Mouse (Mus musculus) CD4-positive helper T cell, adult 2 months (primary cell): Measurements from ENCODE around the gene Ltbp4.

Source experiments
- DNase-seq: peaks from one replicate; pipeline ENCODE4 v3.0.0-alpha.2; 2012; ENCODE audit warnings: low read depth, missing footprints, low spot score

Ltbp4 gene

DNA sequence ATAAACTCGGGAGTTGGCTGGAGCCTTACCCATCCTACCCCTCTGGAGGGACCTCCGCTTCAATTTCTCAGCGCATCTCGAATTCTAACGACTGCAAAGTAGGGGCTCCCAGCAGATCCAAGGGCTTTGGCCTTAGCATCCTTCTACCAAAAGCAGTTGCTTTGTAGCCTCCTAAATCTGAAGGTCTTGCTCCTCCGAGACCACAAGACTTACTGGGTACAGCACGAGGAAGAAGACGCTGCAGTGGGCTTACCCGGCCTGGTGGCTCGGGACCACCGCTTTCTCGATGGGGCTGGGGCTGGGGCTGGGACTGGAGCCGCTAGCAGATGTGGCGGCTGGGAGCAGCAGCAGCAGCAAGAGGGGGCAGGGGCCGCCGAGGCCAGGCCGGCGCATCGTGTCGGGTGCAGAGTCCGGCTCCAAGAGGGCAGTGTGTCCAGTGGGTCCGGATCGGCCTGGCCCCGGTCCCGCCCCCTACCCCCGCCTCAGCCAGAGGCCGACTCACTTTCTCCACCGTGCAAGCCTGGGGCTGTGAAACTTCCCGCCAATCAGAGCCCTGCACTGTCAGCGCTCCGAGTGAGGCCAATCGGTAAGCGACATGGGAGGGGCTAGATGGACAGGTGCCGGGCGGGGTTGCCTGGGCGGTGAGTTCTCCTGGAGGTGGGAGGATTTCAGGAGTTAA, at the start of gene Ltbp4:
TSS of gene Ltbp4 (minus strand) at position 518 of the 679 bp plus-strand sequence.
- DNase-seq: peak; percentile 57

DNA sequence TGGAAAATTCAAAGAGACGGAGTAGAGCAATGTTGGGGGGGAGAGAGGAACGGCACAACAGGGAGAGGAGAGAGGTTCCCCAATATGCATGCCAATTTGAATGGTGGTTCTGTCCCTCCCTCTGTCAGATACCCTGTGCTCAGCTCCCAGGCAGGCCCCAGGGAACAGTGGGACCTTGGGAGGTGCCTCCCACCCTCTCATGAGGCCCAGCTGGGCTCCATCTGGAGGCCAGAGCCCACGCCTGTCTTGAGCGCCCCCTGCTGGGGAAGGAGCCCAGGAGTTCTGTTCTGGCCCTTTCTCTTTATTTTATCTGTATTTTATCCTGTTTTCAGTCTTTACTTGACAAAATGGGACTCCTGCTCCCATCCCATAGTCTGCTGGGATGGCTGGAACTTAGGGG, 47.2 kb upstream of the Ltbp4 start:
- peak; percentile 55 for DNase-seq

DNA sequence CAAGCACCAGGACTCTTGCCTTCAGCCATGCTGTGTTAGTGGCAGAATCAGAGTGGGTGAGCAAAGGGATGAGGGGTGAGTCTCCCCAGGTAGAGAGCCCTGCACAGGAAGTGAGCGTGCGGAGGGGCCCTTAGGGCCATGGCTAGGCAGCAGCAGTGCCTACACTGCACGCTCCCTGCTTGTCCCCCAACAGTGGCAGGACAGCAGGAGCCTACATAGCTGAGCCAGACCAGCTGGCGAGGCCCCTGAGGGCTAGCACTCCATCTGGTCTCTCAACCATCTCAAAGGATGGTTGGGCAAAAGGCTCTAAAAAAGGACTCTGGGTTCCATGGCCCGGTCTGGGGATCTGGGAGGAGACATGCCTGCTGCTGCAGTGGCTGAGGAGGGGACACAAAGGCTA, 46.6 kb upstream of the Ltbp4 start:
- no peak for DNase-seq

DNA sequence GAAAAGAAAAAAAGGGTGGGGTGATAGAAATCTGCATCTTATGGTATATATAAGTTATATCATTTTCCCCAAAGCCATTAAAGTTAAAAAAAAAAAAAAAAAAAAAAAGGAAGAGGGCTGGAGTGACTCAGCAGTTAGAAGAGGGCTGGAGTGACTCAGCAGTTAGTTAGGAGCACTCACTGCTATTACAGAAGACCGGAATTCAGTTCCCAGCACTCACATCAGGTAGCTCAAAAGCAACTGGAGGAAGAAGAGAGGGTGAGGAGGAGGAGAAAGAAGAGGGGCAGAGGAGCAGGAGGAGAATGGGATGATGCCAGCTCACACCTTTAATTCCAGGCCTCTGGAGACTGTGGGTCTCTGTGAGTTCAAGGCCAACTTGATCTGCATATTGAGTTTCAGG, 45.7 kb upstream of the Ltbp4 start:
- no peak for DNase-seq

DNA sequence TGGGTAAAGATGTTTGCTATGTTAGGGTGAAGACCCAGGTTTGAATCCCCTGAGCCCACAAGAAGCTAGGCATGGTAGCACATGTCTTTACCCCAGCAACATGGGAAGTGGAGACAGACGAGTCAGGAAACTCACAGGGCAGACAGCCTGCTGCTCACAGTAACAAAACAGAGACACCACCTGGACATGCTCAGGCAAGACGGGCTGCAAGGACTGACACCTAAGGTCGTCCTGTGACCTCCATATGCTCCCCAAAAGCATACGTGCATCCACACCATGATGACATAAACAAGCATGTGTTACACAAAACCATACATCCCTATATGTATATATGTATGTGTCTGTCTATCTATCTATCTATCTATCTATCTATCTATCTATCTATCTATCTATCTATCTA, 44.1 kb upstream of the Ltbp4 start:
- no peak for DNase-seq

DNA sequence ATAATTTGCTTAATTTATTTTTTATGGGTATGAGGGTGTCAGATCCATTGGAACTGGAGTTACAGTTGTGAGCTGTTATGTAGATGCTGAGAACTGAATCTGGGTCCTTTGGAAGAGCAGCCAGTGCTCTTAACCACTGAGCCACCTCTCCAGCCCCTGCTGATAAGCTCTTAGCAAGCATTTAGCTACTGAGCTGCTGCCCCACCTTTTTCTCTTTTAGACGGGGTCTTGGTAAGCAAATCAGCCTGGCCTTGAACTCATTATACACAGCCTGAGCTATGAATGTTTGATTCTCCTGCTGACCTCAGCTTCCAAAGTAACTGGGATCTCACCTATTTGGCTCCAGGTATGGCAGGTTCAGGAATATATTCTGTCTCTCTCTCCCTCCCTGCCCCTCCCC, 43.5 kb upstream of the Ltbp4 start:
- no peak for DNase-seq

DNA sequence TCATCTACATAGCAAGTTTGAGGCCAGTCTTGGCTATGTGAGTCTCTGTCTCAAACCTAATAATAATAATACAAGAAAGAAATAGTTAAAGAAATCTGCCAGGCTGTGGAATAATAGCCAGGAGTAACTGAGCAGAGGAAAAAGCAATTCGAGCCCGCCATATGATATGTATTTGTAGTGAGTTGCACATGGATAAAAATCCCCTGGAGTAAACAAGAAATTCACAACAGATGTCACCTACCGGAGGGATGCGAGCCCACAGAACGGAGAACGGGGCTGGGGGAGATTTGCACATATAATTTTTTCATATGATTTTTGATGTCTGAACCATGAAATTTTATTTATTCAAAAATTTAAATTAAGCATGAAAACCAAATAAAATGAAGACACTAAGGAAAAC, 42.3 kb upstream of the Ltbp4 start:
- DNase-seq: no peak

DNA sequence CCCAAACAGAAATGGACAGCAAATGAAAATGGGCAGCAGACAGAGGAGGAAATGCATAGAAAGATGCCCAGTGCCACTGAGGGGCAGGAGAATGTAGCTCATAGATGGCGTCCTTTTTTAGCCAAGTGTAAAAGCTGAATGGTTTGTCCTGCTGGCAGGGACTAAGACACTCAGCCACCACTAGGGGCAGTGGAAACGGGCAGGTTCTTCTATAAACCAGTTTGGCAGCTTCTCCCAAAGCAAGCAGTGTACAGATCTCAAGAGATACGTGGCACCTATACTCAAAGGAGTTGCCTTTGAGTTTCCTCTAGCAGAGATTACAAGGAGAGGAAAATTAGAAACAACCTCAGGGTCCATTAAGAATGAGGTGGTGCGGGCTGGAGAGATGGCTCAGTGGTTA, 40.9 kb upstream of the Ltbp4 start:
- DNase-seq: peak; percentile 33

DNA sequence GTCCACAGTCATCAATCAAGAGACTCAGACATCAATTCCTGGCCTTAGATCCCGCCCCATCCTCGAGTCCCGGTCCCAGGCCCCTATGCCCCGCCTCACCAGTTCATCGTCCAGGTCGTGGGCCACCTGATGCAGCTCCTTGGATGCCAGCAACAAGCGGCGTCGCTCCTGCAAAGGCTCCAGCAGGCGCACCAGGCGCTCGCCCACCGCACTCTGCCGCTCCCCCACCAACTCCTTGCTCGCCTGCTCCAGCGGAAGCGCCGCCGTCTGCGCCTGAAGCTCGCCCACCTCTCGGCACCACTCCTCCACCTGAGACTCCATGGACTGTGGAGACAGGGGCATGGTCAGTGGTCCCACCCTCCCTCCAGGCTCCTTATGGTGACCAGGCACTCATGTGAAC, 37.8 kb upstream of the Ltbp4 start:
- DNase-seq: no peak

DNA sequence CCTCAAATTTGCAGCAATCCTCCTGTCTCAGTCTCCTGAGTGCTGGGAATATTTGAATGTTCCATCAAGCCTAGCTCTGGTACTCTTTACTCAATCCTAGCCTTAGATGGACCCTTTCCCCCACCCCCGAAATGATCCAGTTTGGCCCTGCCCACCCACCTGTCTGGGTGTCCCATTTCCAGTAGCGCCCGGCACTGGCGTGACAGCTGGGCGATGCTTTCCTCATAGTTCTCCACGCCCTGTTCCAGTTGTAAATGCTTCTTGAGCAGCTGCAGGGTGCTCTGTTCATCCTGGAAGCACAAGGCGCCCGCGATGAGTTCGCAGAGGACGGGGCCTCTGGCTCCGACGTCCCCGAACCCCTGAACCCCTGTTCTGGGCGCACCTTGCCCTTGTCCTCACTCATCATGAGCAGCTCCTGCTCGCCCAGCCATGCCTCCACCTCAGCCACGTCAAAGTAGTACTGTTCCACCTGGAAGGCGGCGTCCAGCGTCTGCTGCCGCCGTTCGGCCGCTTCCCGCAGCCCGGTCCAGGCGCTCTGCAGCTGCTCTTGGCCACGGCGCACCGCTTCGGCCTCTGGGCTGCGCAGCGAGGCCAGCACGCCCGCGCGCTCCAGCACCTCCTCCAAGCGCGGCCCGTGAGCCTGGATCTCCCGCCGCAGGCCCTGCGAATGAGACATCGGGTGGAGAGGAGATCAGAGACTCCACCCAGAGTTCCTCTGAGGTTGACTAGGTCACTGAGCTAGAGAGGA, 34.4 kb upstream of the Ltbp4 start:
- DNase-seq: no peak

DNA sequence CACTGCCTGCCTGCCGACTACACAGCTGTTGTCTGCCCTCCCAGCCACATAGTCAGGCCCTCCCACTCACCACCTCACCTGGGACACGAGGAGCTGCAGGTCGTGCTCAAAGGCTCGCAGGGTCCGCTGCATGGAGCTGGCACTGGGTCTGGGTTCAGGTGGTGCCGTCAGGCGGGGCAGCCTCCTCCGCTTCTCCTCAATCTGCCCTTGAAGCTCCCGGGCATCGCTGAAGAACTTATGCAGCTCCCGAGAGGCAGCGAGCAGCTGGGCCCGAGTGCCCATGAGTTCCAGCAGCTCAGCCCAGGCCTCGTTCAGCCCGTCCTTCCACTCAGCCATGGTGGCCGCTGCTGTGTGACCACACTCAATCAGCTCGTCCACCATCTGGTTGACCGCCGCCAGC, 31.6 kb upstream of the Ltbp4 start:
- no peak for DNase-seq

DNA sequence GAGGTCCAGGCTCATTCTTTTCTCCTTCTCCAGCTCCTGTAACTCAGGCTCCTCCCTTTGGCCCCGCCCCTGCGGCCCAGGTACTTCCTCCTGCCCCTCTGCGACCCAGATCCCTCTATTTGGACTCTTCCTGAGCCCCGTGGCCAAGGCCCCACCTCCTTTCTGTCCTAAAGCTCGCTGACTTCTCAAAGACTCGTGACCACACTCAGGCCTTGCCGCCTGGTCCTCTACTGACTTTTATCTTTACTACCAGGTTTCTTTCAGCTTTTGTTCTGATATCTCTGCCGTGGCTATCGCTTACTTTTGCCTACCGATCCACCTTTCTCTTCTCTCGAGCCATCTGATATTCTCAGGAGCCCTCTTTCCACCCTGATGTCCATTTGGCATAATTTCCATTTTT, 30.5 kb upstream of the Ltbp4 start:
- peak; percentile 24 for DNase-seq

DNA sequence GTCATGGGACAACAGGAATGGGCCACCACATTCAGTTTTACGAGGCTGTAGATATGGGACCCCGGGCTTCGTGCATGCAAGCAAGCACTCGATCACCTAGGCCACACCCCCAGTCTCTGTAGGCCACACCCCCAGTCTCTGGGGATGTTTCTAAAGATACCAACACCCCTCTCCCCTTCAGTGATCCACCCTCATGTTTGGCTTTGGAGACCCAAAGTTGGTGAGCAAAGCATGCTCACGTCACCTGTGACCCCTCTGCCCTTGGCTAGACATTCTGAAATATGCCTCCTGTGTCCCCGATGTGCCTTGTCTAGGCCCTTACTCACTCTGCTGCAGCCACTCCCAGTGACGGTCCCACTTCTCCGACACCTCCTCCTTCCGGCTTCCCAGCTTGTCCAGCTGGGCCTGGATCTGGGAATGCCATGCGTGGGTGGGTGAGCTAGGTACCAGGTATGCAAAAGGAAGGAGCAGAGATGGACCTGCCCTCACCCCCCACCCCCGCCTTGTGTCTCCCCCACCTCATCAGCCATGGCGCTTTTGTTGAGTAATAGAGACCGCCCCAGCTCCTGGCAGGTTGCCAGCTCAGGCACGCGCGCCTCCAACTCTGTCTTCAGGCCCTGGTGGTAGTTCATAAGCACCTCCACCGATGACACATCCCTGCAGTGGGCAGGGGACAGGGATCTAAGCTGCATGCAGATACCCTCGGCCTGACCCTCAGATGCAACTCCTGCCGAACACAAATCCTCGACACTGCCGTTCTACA, 28.8 kb upstream of the Ltbp4 start:
- no peak for DNase-seq

DNA sequence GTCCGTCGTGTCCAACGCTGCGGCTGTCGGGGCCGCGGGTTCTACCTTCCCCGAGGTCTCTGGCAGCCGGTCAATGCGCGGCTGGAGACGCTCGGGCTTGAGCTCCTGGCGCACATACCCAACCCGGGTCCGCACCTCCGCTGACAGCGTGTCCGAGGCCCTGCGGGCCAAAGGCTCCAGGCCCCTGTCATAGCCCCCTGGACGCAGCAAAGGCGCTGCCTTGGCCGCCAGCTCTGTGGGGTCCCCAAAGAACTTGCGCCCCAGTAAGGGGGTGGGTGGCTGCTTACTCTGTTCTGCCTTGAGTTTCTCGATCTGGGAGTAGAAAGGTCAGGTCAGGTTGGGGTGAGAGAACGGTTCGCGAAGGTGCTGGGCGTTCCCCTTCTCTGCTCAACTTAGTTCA, 26.9 kb upstream of the Ltbp4 start:
- DNase-seq: no peak

DNA sequence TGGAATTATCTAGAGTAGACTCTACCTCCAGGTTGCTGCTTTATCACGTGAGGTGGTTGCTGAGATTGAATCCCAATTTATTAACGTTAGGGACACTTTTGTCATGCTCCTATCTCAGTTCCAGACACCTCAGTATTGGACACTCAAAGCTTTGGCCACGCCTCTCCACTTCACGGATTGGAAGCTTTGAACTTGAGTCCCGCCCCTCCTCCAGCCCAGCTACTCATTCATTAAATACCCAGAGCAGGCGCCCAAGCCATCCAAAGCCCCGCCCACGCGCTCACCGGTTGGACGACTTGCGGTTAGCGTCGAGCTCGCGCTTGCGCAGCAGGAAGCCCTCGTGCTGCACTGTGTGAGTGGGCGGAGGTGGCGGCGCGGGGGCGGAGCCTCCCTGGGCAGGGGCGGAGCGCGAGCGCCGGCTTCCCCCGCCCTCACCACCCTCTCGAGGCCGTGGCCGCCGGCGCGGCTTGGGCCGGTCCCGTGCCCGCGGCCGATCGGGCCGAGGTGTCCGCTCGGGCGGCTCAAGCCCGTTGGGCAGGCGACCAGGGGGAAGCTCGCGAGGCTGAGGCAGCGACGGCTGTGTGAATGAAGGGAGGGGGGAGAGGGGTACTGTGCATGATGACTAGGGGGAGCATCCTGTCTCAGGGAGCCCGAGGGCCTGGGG, 23.9 kb upstream of the Ltbp4 start:
- peak; percentile 97 for DNase-seq

DNA sequence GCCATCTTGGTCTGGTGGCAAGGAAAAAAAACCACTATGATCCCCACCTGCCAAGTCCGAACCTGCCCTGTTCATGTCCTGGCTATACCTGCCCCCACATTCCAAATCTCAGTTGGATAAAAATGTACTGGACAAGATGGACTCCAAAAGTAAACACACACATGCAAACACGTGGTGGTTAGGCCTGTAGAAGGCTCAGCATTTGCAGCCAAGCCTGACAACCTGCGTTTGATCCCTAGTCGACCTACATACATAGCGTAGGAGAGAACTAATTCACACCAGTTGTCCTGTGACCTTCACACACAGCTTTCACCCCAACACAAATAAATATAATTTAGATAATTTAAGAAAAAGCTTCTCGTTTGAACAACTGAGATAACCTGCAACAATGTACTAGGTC, 23.3 kb upstream of the Ltbp4 start:
- DNase-seq: no peak

DNA sequence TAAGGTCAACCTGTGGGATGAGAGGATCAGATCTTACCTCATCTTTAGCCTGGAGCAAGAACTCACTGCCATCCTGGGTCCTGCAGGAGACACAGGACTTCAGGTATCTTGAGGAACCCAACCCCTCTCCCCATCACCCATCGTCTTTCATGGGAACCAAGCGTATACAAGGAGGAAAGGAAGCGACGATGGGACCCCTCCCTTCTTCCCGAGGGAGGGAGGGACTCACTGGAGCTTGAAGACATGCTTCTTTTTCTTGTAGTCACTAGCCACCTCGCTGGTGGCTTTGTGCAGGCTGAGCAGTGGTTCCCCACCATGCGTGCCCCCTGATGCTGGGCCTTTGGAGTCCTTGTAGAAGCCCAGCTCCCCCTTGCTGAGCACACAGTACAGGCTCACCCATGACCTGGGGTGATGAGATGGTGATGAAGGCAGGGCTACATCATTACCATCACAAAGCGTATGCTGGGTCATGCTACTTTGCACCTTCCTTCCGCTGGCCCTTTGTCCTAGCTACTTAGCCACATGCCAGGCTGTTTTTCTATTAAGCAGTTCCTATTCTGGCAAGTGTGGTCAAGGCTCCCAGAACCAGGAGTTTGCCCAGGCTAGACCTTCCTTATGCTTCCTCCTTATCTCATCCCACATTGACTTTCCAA, 22.3 kb upstream of the Ltbp4 start:
- no peak for DNase-seq

DNA sequence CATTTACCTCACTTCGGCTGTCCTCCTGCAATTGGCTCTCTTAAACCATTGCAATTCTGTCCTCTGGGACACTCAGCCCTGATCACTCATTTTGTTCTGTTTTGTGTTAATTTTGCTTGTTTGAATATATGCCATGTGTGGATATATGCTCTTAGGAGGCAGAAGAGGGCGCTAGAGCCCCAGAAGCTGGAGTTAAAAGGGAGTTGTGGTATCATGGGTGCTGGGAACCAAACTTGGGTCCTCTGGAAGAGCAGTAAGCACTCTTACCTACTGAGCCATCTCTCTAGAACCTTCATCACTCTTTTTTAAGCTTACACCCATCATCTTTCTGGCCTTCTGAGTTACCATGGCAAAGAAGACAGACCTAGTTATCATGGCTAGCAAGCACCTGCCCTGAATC, 21.7 kb upstream of the Ltbp4 start:
- DNase-seq: no peak

DNA sequence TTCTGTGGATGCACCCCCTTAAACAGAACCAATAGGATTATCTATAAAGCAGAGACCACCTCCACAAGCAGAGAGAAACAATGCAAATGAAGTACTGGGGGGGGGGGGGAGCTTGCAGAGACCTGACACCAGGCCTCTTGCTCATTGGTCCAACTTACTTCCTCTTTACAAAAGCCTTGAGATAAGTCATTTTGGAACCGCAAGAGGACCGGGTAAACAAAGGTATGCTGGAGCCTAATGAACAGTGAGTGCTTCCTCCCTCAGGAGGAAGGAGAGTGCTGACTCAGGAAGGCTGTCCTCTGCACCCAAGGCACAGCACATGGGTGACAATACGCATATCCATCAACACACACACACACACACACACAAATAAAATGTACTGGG, 20.1 kb upstream of the Ltbp4 start:
- peak; percentile 71 for DNase-seq

DNA sequence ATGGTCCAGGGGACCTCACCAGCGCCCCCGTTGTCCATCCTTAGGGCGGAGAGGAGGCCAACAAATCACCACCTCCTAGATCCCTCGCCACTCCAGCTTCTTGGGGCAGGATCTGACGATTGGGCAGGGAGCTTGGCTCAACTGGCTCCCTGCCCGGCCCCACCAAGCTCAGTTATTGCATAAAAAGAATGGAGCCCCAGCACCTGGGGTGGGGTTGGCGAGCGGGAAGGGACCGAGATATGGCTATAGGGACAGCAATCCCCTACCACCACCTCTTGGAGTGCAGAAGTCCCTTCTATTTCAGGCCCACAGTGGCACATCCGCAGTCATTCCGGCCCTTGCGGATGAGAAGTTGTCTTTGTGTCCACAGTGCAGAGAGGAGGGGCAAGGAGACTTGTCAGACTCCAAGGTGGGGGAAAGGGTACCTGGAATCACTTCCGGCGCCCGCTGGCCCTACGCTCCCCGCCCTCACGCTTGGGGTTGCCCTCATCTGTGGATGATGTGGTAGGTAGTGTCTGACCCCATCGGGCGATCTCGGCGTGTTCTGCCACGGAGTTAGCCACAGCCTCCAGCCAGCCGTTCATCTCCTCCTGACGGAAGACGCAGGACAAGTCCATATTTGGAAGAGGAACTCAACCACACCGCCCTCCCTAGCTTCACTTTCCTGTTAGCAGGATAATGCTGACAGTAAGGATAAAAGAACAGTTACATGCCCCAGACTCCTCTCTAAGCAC, 19.5 kb upstream of the Ltbp4 start, which contains the start of gene Gm20479:
TSS of gene Gm20479 (minus strand) at position 559 of the 734 bp plus-strand sequence.
- DNase-seq: peak; percentile 54

DNA sequence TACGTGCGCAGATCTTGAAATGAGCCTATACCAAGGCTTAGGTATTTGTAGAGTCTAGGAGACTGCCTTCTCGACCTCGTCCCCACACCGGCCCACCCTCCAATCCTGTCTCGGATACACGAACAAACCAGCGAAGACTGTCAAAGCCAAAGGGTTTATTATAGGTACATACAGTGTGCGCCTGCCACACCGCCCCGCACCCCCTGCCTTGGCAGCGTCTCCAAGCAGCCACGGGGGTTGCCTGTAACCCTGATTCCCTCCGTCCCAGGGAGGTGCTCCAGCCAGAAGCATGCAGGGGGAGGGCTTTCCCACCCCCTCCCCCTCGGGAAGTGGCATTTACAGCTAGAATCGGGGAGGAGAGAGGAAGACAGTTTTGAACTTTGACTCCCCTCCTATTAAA, 18.8 kb upstream of the Ltbp4 start:
- no peak for DNase-seq
